Mouse (Mus musculus): ENCODE measurements around the gene Elmo3. TPM values are rescaled to one million over a fixed set of nuclear protein-coding genes. Genes with fewer than 3 reads are reported as not detected.

The Elmo3 gene
- polyA plus RNA-seq, 1 experiment from 2014 or later: 1.3 TPM

- WGBS: under 1% methylated on average over 65 of the region's 65 CpGs
- H3K27ac ChIP-seq (replicated peaks): no peak overlapping the region
Observed at GRCm38 (mm10) chr8:105268342-105269074, 36.9 kb upstream of the Elmo3 start.

DNA sequence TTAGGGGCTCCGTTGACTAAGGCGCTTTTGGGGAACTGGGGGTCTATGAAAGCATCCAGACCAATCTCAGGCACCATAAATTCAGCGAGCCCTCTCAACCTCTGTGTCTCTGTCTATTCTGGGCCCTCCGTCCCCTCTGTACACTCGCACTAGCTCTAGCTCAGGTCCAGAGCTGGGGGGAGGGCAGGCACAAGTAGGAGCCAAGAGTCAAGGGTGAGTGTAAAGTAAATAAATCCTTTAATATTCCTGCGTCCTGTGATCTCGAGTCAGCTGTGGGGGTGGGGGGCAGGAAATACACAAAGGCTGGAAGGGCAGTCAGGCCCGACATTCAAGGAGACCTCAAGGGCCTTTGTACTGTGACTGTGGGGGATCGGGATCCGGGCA, 36.3 kb upstream of the Elmo3 start:
- peaks cover 100% of the 10 kb centered on the region for H3K27me3 ChIP-seq (ENCODE audit: low read depth, poor library complexity, severe bottlenecking)
- H3K36me3 ChIP-seq: no peaks in the 10 kb centered on the region
- H3K9me3 ChIP-seq (replicated peaks): peaks cover 7% of the 10 kb centered on the region
- no peak overlapping the region for H3K27ac ChIP-seq (replicated peaks)
- WGBS: 2% methylated on average over 10 of the region's 10 CpGs
- H3K4me3 ChIP-seq: peak overlapping the region; percentile 55
- peaks cover 46% of the 10 kb centered on the region for H3K4me1 ChIP-seq
- DNase-seq (ENCODE audit: low spot score): no peak

More at GRCm38 (mm10) chr8:105268342-105269074, 36.9 kb upstream of the Elmo3 start:
- DNase-seq (ENCODE audit: low spot score): peak; percentile 75
- Histone ChIP-seq H3K9me3 (replicated peaks) (peaks cover 7% of the 10 kb centered on the region), H3K36me3 (no peaks in the 10 kb centered on the region), H3K4me3 (peak overlapping the region; percentile 55), H3K4me1 (peaks cover 50% of the 10 kb centered on the region), H3K27me3 (ENCODE audit: low read depth, poor library complexity, severe bottlenecking) (peaks cover 100% of the 10 kb centered on the region)

DNA sequence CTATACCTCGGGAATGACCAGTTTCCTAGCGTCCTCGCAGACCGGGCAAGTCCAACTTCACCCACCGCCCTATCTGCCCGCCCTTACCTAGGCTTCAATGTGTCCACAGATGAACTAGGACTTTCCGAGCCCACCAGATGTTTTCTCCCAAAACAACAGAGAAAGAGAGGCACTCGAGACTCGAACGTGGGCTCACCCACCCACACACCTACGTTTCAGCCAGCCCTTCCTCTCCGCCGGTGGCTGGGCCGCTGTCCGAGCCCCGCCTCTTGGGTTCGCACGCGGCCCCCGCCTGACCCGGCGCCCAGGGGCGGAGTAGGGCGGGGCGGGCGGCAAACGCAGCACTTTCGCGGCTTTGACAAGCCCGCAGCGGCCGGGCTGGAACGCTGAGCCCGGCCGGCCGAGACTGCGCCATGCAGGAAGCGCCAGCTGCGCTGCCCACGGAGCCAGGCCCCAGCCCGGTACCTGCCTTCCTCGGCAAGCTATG, 35.9 kb upstream of the Elmo3 start, which contains the start of gene Hsf4:
TSS of gene Hsf4 (plus strand) at position 341 of the 487 bp plus-strand sequence.
- H3K27ac ChIP-seq (replicated peaks): no peak within 1 kb of the TSS
- DNase-seq (ENCODE audit: low spot score): peak; percentile 53
- peaks cover 42% of the 10 kb centered on the region for H3K4me1 ChIP-seq

DNA sequence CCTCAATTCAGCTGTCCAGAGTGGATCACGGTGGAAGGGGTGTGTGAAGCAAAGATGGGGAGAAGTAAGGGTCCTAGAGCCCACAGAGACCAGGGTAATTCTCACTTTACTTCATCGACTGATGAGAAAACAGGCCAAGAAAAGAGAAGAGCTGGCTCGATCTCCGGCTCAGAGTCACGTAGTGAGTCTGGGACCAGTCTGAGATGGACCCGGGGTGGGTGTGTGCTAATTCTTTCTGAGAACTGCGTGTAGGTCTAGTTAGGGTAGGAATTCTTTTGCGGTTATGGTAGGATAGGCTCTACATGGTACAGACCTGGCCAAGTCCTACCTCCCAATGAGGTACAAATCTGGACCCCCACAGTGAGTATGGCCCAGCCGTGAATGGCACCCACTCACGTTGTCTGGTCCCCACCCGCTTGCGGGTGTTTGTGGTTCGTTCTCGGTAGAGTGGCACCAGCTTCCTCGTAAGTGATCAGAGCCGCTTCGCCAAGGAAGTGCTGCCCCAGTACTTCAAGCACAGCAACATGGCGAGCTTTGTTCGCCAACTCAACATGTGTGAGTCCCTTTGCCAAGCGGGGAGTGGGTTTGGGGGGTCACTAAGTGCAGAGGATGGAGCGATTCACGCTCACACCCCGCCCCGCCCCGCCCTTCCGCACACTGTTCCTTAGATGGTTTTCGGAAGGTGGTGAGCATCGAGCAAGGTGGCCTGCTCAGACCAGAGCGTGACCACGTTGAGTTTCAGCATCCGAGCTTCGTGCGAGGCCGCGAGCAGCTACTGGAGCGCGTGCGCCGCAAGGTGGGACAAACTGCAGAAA, 35.1 kb upstream of the Elmo3 start:
- no peak for DNase-seq (ENCODE audit: low spot score)
- peaks cover 100% of the 10 kb centered on the region for H3K27me3 ChIP-seq (ENCODE audit: low read depth, poor library complexity, severe bottlenecking)
- H3K9me3 ChIP-seq (replicated peaks): peaks cover 7% of the 10 kb centered on the region
- H3K4me3 ChIP-seq: peak overlapping the region; percentile 55
- WGBS: 2% methylated on average over 39 of the region's 39 CpGs
- no peaks in the 10 kb centered on the region for H3K36me3 ChIP-seq
- no peak overlapping the region for H3K27ac ChIP-seq (replicated peaks)
- peaks cover 36% of the 10 kb centered on the region for H3K4me1 ChIP-seq

More for the DNA sequence above, 35.9 kb upstream of the Elmo3 start, which contains the start of gene Hsf4:
- Histone ChIP-seq H3K9me3 (replicated peaks) (peaks cover 7% of the 10 kb centered on the region), H3K4me3 (peak within 1 kb of the TSS; percentile 55), H3K27me3 (ENCODE audit: low read depth, poor library complexity, severe bottlenecking) (peaks cover 100% of the 10 kb centered on the region), H3K36me3 (no peaks in the 10 kb centered on the region)
- under 1% methylated on average over 42 of the region's 42 CpGs for WGBS

- H3K9me3 ChIP-seq (replicated peaks): peaks cover 7% of the 10 kb centered on the region
- WGBS: 2% methylated on average over 11 of the region's 11 CpGs
- no peak overlapping the region for H3K27ac ChIP-seq (replicated peaks)
- H3K27me3 ChIP-seq (ENCODE audit: low read depth, poor library complexity, severe bottlenecking): peaks cover 100% of the 10 kb centered on the region
- H3K4me3 ChIP-seq: peak overlapping the region; percentile 33; the same call in 1 of the 2 replicates
- DNase-seq (ENCODE audit: low spot score): no peak
- H3K4me1 ChIP-seq: peaks cover 41% of the 10 kb centered on the region
- no peaks in the 10 kb centered on the region for H3K36me3 ChIP-seq
Observed at GRCm38 (mm10) chr8:105270916-105271186, 34.5 kb upstream of the Elmo3 start.

DNA sequence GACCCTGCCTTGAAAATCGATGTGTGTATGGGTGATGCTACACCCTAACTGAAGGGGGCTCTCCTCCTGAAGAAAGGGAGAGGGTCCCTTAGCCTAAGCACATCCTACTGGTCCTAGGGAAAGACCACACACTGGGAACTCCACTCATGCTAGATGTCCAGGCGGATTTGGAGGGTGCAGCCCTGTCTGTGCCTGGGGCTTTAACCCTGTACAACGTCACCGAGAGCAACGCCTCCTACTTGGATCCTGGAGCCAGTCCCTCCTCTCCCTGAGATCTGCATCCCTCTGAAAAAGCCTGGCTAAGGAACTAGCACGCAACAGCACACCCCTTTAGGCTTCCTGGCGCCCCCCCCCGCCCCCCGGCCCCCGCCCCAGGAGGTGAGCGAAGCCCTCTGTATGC, 30.0 kb upstream of the Elmo3 start:
- 6% methylated on average over 11 of the region's 11 CpGs for WGBS
- DNase-seq (ENCODE audit: low spot score): no peak
- H3K4me3 ChIP-seq: peak overlapping the region; percentile 57

DNA sequence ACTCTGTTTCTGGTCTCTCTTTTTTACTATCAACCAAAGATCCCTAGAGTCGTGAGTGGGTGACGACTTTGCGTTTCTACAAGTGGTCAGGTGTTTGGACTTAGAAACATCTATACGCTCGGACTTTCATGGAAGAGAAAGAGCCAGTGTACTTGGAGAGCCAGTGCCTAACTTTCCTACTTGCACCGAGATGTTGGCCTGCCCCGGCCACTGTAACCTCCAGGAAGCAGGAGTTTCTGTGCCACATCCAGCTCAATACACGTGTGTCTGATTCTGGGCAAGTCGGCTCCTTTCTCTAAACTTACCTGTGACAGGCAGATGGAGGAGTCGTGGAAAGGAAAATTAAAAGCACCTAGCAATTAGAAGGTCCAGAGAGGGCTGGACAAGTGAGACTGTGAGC, 29.6 kb upstream of the Elmo3 start, which contains the start of gene Nol3:
TSS of gene Nol3 (plus strand) at position 301 of the 400 bp plus-strand sequence.
- peak within 1 kb of the TSS; percentile 57 for H3K4me3 ChIP-seq
- H3K4me1 ChIP-seq: peaks cover 31% of the 10 kb centered on the region
- peak within 1 kb of the TSS; percentile 67 for H3K27ac ChIP-seq (replicated peaks)
- 7% methylated on average over 10 of the region's 10 CpGs for WGBS
- DNase-seq (ENCODE audit: low spot score): no peak
- no peaks in the 10 kb centered on the region for H3K9me3 ChIP-seq (replicated peaks)
- H3K27me3 ChIP-seq (ENCODE audit: low read depth, poor library complexity, severe bottlenecking): peaks cover 100% of the 10 kb centered on the region
- peaks cover 9% of the 10 kb centered on the region; the same call in 1 of the 2 replicates for H3K36me3 ChIP-seq

More for the DNA sequence above, 30.0 kb upstream of the Elmo3 start:
- H3K36me3 ChIP-seq: peaks cover 8% of the 10 kb centered on the region; the same call in 1 of the 2 replicates
- H3K9me3 ChIP-seq (replicated peaks): no peaks in the 10 kb centered on the region
- H3K27me3 ChIP-seq (ENCODE audit: low read depth, poor library complexity, severe bottlenecking): peaks cover 100% of the 10 kb centered on the region
- peaks cover 36% of the 10 kb centered on the region for H3K4me1 ChIP-seq
- H3K27ac ChIP-seq (replicated peaks): no peak overlapping the region

GRCm38 (mm10) chr8:105276292-105277120, 28.9 kb upstream of the Elmo3 start:
- Histone ChIP-seq H3K27ac (replicated peaks) (peak overlapping the region; percentile 67), H3K4me3 (peak overlapping the region; percentile 57), H3K36me3 (peaks cover 14% of the 10 kb centered on the region), H3K4me1 (peaks cover 30% of the 10 kb centered on the region), H3K27me3 (ENCODE audit: low read depth, poor library complexity, severe bottlenecking) (peaks cover 100% of the 10 kb centered on the region), H3K9me3 (replicated peaks) (no peaks in the 10 kb centered on the region)
- peak; percentile 73 for DNase-seq (ENCODE audit: low spot score)
- WGBS: 3% methylated on average over 30 of the region's 30 CpGs

- Histone ChIP-seq H3K9me3 (replicated peaks) (no peaks in the 10 kb centered on the region), H3K36me3 (peaks cover 37% of the 10 kb centered on the region), H3K4me3 (peak overlapping the region; percentile 34), H3K4me1 (peaks cover 30% of the 10 kb centered on the region), H3K27me3 (ENCODE audit: low read depth, poor library complexity, severe bottlenecking) (peaks cover 100% of the 10 kb centered on the region), H3K27ac (replicated peaks) (no peak overlapping the region)
- no peak for DNase-seq (ENCODE audit: low spot score)
- 2% methylated on average over 28 of the region's 28 CpGs for WGBS
Observed at GRCm38 (mm10) chr8:105278911-105279334, 26.5 kb upstream of the Elmo3 start.

DNA sequence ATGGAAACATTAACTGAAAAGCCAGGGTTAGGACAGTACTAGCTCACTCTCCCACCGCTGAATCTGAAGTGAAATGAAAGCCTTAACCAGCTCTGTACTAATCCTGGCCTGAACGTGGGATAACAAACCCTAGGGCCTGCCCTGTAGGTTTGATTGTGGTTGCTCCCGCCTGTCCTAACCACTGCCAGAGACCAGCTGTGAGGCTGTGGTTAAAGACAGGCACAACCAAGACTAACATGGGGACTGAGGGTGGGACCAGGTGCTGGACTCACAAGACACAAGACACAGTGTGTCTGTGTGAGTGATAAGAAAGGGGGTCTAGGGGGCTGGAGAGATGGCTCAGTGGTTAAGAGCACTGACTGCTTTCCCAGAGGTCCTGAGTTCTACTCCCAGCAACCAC, 24.8 kb upstream of the Elmo3 start:
- no peak for DNase-seq (ENCODE audit: low spot score)
- Histone ChIP-seq H3K4me1 (peaks cover 30% of the 10 kb centered on the region), H3K9me3 (replicated peaks) (no peaks in the 10 kb centered on the region), H3K4me3 (no peak overlapping the region), H3K27ac (replicated peaks) (no peak overlapping the region), H3K36me3 (peaks cover 49% of the 10 kb centered on the region), H3K27me3 (ENCODE audit: low read depth, poor library complexity, severe bottlenecking) (peaks cover 99% of the 10 kb centered on the region)
- 76% methylated on average over 3 of the region's 3 CpGs for WGBS

GRCm38 (mm10) chr8:105281821-105282220, 23.6 kb upstream of the Elmo3 start:
- H3K9me3 ChIP-seq (replicated peaks): no peaks in the 10 kb centered on the region
- no peak overlapping the region for H3K4me3 ChIP-seq
- H3K36me3 ChIP-seq: peaks cover 52% of the 10 kb centered on the region
- no peak for DNase-seq (ENCODE audit: low spot score)
- WGBS: 92% methylated on average over 12 of the region's 12 CpGs
- H3K27me3 ChIP-seq (ENCODE audit: low read depth, poor library complexity, severe bottlenecking): peaks cover 88% of the 10 kb centered on the region
- H3K4me1 ChIP-seq: peaks cover 26% of the 10 kb centered on the region
- H3K27ac ChIP-seq (replicated peaks): no peak overlapping the region

DNA sequence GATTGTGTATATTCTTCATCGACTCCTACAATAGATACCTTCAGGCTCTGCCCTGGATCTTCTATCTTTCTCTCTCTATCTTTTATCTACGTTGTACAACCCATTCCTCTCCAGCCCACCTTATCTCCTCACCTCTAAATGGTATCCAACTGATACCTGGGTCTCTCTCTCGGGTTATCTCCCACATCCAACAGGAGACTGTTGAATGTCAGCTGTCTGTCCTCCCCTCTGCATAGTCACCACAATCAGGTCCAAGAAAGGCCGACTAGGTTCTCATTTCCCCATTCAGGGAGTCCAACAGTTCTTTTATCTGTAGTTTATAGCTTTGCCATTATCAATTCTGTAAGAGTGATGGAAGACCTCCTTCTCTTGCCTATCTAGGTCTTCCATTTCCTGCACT, 23.2 kb upstream of the Elmo3 start:
- 89% methylated on average over 4 of the region's 4 CpGs for WGBS
- Histone ChIP-seq H3K4me3 (no peak overlapping the region), H3K27me3 (ENCODE audit: low read depth, poor library complexity, severe bottlenecking) (peaks cover 84% of the 10 kb centered on the region), H3K4me1 (peaks cover 28% of the 10 kb centered on the region), H3K36me3 (peaks cover 52% of the 10 kb centered on the region), H3K9me3 (replicated peaks) (no peaks in the 10 kb centered on the region), H3K27ac (replicated peaks) (no peak overlapping the region)
- DNase-seq (ENCODE audit: low spot score): no peak

All from midbrain, embryonic 10.5 days (tissue).